Mouse (Mus musculus): Measurements from ENCODE around the gene Fam214a. TPM values are rescaled to one million over a fixed set of nuclear protein-coding genes. Genes with fewer than 3 reads are reported as not detected.
A peak's percentile ranks its signal among the peaks of the same experiment; 100 is the strongest.

Fam214a gene
- total and polyA plus RNA-seq, 2 experiments from 2014 or later = 16.0 to 33.2 TPM

- H3K4me3 ChIP-seq (ENCODE audit: low read depth, low read length) = peak overlapping the region; percentile 82
- no peaks in the 10 kb centered on the region for H3K36me3 ChIP-seq (ENCODE audit: insufficient read depth)
- DNase-seq (peak; percentile 34), ATAC-seq (no peak)
- peak overlapping the region; percentile 98 for H3K27ac ChIP-seq (ENCODE audit: low read depth, low read length)
- TF ChIP-seq CTCF (IDR thresholded peaks at IDR 0.05; ENCODE audit: low read depth) = no peak
- peaks cover 15% of the 10 kb centered on the region; the same call in 1 of the 2 replicates for H3K4me1 ChIP-seq (ENCODE audit: insufficient read depth)
- WGBS = 8% methylated on average over 3 of the region's 3 CpGs
- H3K4me2 ChIP-seq (ENCODE audit: low read depth) = peak overlapping the region; percentile 71
- no peaks in the 10 kb centered on the region for H3K9me3 ChIP-seq (ENCODE audit: low read length)
- H3K27me3 ChIP-seq (ENCODE audit: insufficient read depth, low read length) = no peaks in the 10 kb centered on the region
- H3K9ac ChIP-seq = peak overlapping the region; percentile 94
Observed at GRCm38 (mm10) chr9:75072361-75072760, 119.7 kb downstream of the Fam214a start.

GRCm38 (mm10) chr9:75077191-75077590, 124.5 kb downstream of the Fam214a start:
- H3K4me2 ChIP-seq (ENCODE audit: low read depth) = no peak overlapping the region
- H3K4me3 ChIP-seq (ENCODE audit: low read depth, low read length) = no peak overlapping the region
- peaks cover 15% of the 10 kb centered on the region; the same call in 1 of the 2 replicates for H3K4me1 ChIP-seq (ENCODE audit: insufficient read depth)
- ATAC-seq (no peak), DNase-seq (no peak)
- no peaks in the 10 kb centered on the region for H3K36me3 ChIP-seq (ENCODE audit: insufficient read depth)
- no peaks in the 10 kb centered on the region for H3K9me3 ChIP-seq (ENCODE audit: low read length)
- no peaks in the 10 kb centered on the region for H3K27me3 ChIP-seq (ENCODE audit: insufficient read depth, low read length)
- TF ChIP-seq CTCF (IDR thresholded peaks at IDR 0.05; ENCODE audit: low read depth) = no peak
- no peak overlapping the region for H3K27ac ChIP-seq (ENCODE audit: low read depth, low read length)
- no peak overlapping the region for H3K9ac ChIP-seq

Other genes with a start within 250 kb of the Fam214a start
- gene Onecut1, start 91.0 kb upstream of the Fam214a start, total RNA-seq (2014; rRNA removed) = 0.92 and 3.8 TPM in 2 replicates
- 0.23 and 0.64 TPM in 2 replicates for gene Onecut1, start 91.0 kb upstream of the Fam214a start, polyA plus RNA-seq (2015; fragmentation: Nextera tagmentation; extraction: Ambion mirVana)
- gene Arpp19, start 84.7 kb downstream of the Fam214a start, total RNA-seq (2014; rRNA removed) = 109 and 111 TPM in 2 replicates
- 213 and 233 TPM in 2 replicates for gene Arpp19, start 84.7 kb downstream of the Fam214a start, polyA plus RNA-seq (2015; fragmentation: Nextera tagmentation; extraction: Ambion mirVana)
- 146 and 166 TPM in 2 replicates for gene Myo5a, start 118.1 kb downstream of the Fam214a start, total RNA-seq (2014; rRNA removed)
- 18.0 and 34.9 TPM in 2 replicates for gene Myo5a, start 118.1 kb downstream of the Fam214a start, polyA plus RNA-seq (2015; fragmentation: Nextera tagmentation; extraction: Ambion mirVana)

Data from forebrain, postnatal 0 days (tissue).